ENCODE assay signal across 19 mouse cellular contexts in genomic region chr17:7359806-7360205, GRCm38 (mm10). TPM values are rescaled to one million over a fixed set of nuclear protein-coding genes. Genes with fewer than 3 reads are reported as not detected.
"Had no signal": no experiment of that assay in that cellular context is flagged by ENCODE, and none has a peak within 500 bp of the region (broad histone marks: within the 10 kb centered on the region; RNA-seq: fewer than 3 reads in every experiment).

No protein-coding gene starts in this region.

RNA-seq across cellular contexts. Expression of gene Ttll2, which starts 7.3 kb away (rescaled TPM):
- total RNA-seq: megakaryocyte, adult 5-6 weeks; megakaryocyte-erythroid progenitor cell, adult 5-6 weeks; midbrain, postnatal 0 days; monocyte, adult 5-6 weeks; neutrophil, adult 5-6 weeks had no signal
- polyA plus RNA-seq: lung, embryonic 14.5 days; lung, embryonic 16.5 days; midbrain, embryonic 10.5 days; midbrain, embryonic 12.5 days; midbrain, embryonic 14.5 days; midbrain, postnatal 0 days; neural tube, embryonic 12.5 days; neural tube, embryonic 14.5 days; stomach, embryonic 14.5 days; stomach, embryonic 16.5 days; thymus, adult 2 months; urinary bladder, adult 2 months had no signal

RNA-seq across cellular contexts. Expression of gene Gm49630, which starts 12.0 kb away (rescaled TPM):
- total RNA-seq: megakaryocyte, adult 5-6 weeks; megakaryocyte-erythroid progenitor cell, adult 5-6 weeks; midbrain, postnatal 0 days; monocyte, adult 5-6 weeks; neutrophil, adult 5-6 weeks had no signal
- polyA plus RNA-seq: liver, embryonic 14.5 days; liver, embryonic 16.5 days; lung, embryonic 14.5 days; lung, embryonic 16.5 days; midbrain, embryonic 10.5 days; midbrain, embryonic 12.5 days; midbrain, embryonic 14.5 days; midbrain, postnatal 0 days; neural tube, embryonic 12.5 days; neural tube, embryonic 14.5 days; stomach, embryonic 14.5 days; stomach, embryonic 16.5 days; thymus, adult 2 months; urinary bladder, adult 2 months had no signal

RNA-seq across cellular contexts. Expression of gene Unc93a2, which starts 25.5 kb away (rescaled TPM):
- total RNA-seq: megakaryocyte, adult 5-6 weeks; megakaryocyte-erythroid progenitor cell, adult 5-6 weeks; midbrain, postnatal 0 days; monocyte, adult 5-6 weeks; neutrophil, adult 5-6 weeks had no signal
- polyA plus RNA-seq: lung, embryonic 14.5 days; lung, embryonic 16.5 days; midbrain, embryonic 10.5 days; midbrain, embryonic 12.5 days; midbrain, embryonic 14.5 days; neural tube, embryonic 12.5 days; neural tube, embryonic 14.5 days; stomach, embryonic 14.5 days; stomach, embryonic 16.5 days had no signal

RNA-seq across cellular contexts. Expression of gene Tcp10a, which starts 35.4 kb away (rescaled TPM):
- total RNA-seq: megakaryocyte, adult 5-6 weeks; megakaryocyte-erythroid progenitor cell, adult 5-6 weeks; midbrain, postnatal 0 days; neutrophil, adult 5-6 weeks had no signal
- polyA plus RNA-seq: liver, embryonic 14.5 days; liver, embryonic 16.5 days; lung, embryonic 14.5 days; lung, embryonic 16.5 days; midbrain, embryonic 10.5 days; midbrain, embryonic 12.5 days; midbrain, embryonic 14.5 days; neural tube, embryonic 12.5 days; neural tube, embryonic 14.5 days; small intestine, adult 2 months; stomach, embryonic 14.5 days; stomach, embryonic 16.5 days; thymus, adult 2 months; urinary bladder, adult 2 months had no signal
